Mouse (Mus musculus): ENCODE measurements at regions not wholly inside any gene's neighbourhood (a gene's known extent, or its start where the extent isn't known, plus 50 kb on each side); places are given as distances from the start of the nearest gene placed in this dataset.

- TF ChIP-seq EP300 (IDR thresholded peaks at IDR 0.05; ENCODE audit: low read depth in 1 of 2, low read length in 2 of 2) (no peak), POLR2A (IDR thresholded peaks at IDR 0.05; ENCODE audit: control insufficient read depth in 1 of 2, insufficient read depth in 1 of 2, low read depth in 1 of 2, low read length in 2 of 2, poor library complexity in 1 of 2) (no peak), MAX (IDR thresholded peaks at IDR 0.05; ENCODE audit: low read length) (no peak), CTCF (IDR thresholded peaks at IDR 0.05 in 2 of 3, conservative IDR thresholded peaks at IDR 0.05 in 1 of 3; ENCODE audit: control insufficient read depth in 1 of 3, insufficient read depth in 1 of 3, low read depth in 2 of 3, low read length in 3 of 3, poor library complexity in 1 of 3, severe bottlenecking in 1 of 3) (no peak), ELF1 (IDR thresholded peaks at IDR 0.05; ENCODE audit: low read depth, low read length) (no peak), SMC3 (IDR thresholded peaks at IDR 0.05; ENCODE audit: low read depth, low read length) (no peak)
Measured at GRCm38 (mm10) chr9:48082461-48082860, 79.4 kb upstream of the Nxpe4 start.
